Mouse (Mus musculus): ENCODE measurements around the gene Klrg2.

- TF ChIP-seq CTCF (IDR thresholded peaks at IDR 0.05; ENCODE audit: control insufficient read depth, insufficient read depth, insufficient replicate concordance, low read depth, low read length) = no peak
- no peak for TF ChIP-seq POLR2A (IDR thresholded peaks at IDR 0.05; ENCODE audit: control insufficient read depth, low read depth, low read length)
These were observed 39.2 kb upstream of the Klrg2 start for GRCm38 (mm10) chr6:38676217-38676616.
